Mouse (Mus musculus) small intestine, adult 2 months (tissue): Measurements from ENCODE around the gene Gm42878.
A peak's percentile ranks its signal among the peaks of the same experiment; 100 is the strongest.

Experiments
- CTCF ChIP-seq: fragments of 200-500 bp; IDR thresholded peaks from 2 replicates; pipeline ENCODE4 v1.5.1; 2012; ENCODE audit warnings: low read depth, mild to moderate bottlenecking, control low read depth, inconsistent platforms, low read length, moderate library complexity, mixed read lengths; ENCODE audit not compliant: insufficient replicate concordance, insufficient read length; ENCODE audit errors: extremely low read depth
- POLR2A ChIP-seq: fragments of 200-500 bp; IDR thresholded peaks from 2 replicates; pipeline ENCODE4 v1.6.1; 2012; ENCODE audit warnings: low read depth, mild to moderate bottlenecking, control low read depth, inconsistent platforms, low read length, moderate library complexity

GRCm38 (mm10) chr5:121564468-121564895 lies 19.2 kb upstream of the Gm42878 start:
- TF ChIP-seq CTCF (peak; percentile 99), POLR2A (no peak)
